Mouse (Mus musculus) gastrocnemius, adult 18-20 months (tissue): Measurements from ENCODE around the gene Lpp. TPM values are rescaled to one million over a fixed set of nuclear protein-coding genes. Genes with fewer than 3 reads are reported as not detected.

ENCODE experiments used
- DNase-seq: peaks from one replicate; pipeline ENCODE4 v3.0.0; 2021; ENCODE audit warnings: low spot score
- total RNA-seq, 2 experiments: library from RNA; stranded (reverse); gene quantifications; 2 replicates each; pipeline ENCODE4 v1.2.3; 2021

Lpp gene
- total RNA-seq, 2 experiments from 2014 or later = 13.4 to 17.4 TPM

DNA sequence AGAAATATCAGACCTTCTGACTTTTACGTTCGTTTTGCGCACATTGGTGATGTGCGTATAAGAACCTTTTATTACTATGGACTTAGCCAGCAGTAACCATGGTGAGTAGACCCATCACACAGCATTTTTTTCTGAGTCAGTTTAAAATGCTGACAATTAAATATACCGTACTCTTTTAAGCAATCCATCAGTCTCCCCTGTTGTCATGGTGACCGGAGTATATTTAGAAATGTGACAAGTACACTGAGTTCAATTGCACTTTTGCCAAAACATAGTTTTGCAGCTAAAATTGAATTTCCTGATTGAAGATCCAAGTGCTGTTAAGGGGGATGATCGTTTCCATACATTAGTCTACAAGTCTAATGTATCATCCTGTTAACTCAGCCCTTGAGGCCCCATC, 149.6 kb downstream of the Lpp start:
- no peak for DNase-seq

DNA sequence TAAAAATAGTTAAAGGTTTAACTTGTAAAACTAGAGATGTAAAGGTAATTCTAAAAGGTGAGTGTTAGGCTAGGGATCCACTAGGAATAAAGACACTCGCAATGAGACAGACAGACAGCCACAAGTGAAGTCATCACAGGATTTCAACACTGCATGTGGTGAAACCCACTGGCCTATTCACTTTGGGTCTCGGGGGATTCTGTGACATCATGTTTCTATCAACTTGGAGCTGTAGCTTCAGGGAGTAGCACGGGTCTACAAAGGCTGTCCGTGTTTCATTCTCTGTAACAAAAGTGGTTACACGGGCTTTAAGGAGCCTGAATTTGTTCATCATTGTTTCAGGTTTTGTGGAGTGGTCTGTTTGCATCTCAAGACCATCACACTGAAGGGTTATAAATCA, 152.1 kb downstream of the Lpp start:
- DNase-seq = peak; percentile 25

DNA sequence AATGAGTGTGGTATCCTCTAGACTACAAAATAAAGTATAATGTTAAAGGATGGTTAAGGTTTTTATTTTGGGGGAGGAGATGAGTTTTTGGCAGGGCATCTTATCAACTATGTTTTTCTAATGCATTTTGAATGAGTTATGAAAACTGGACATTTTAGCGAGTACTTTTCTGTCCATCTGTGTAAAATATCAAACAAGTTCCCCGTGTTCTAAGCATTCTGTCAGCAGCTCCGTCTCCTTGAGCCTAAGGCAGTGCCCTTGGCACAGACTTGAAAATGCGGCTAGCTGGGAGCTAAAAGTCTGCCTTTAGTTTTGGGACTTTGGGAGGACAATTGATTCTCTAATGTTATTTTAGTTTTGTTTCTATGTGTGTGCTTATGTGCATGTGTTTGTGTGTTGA, 165.2 kb downstream of the Lpp start:
- DNase-seq = no peak

DNA sequence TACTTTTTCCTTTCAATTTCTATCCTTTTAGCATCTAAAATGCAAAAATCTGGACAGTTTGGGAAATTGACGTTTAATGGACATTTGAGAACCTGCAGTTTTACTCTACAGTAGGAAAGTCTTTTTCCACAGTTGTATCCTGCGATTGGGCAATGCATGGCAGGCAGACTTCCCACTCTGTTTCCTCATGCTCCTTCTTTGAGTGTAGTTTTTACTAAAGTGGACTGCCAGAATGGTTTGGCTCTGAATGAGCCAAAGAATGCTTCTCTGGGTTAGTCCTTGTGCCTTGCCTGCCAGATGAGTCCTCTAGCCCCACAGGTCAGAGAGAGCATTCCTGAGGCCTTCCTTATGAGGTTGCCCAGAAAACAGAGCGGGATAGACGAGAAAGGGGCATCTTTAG, 166.5 kb downstream of the Lpp start:
- peak; percentile 65 for DNase-seq

DNA sequence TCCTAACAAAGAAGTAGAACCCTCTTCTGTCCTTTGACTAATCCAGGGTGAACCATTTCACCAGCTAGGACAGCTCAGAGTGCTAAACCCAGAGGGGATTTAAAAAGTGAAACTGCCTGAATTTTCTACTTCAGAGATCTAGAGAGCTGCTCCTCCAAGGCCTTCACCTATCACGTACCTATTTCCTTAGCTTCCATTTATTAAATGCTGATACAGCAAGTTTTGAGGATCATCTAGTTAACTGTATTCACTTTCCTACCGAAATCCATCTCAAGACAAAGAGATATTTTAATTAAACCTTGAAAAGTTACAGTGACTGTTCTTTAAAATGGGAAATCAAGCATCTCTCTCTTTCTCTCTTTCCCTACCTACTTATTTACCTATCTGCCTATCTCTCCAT, 167.7 kb downstream of the Lpp start:
- no peak for DNase-seq

DNA sequence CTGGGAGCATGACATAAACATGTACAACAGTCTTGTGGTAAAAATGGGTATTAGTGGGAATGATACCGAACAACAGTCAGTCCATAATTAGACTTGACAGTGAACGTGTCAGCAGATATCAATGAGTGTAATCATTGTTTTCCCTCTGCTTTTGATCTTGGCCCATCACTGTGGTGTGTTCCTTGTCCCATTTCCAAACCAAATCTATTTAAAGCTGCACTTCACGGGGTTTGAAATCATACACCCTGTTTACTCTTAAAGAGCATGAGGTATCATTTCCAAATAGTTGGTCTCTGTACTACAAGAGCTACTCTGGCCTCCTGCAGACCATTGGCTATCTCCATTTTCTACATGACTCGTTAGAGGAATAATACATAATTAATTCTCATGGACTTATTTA, 168.3 kb downstream of the Lpp start:
- peak; percentile 57 for DNase-seq

DNA sequence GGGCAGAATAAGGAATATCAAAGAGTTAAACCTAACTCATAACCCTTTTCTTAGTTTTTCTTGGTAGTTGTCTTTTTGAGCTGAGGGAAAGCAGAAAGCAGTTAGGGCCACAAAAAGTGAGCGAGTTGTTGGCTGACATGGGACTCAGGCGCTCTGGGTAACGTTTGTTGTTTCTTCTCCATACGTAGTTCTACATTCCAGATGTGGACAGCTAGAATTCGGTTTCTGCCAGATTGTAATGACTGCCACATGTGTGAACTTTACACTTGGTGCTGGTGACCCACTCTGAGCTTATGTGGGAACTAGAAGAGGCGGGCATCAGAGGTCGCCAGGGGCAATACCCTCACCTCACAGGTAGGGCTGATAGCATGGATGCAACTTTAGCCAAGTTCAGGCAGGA, 172.0 kb downstream of the Lpp start:
- no peak for DNase-seq

DNA sequence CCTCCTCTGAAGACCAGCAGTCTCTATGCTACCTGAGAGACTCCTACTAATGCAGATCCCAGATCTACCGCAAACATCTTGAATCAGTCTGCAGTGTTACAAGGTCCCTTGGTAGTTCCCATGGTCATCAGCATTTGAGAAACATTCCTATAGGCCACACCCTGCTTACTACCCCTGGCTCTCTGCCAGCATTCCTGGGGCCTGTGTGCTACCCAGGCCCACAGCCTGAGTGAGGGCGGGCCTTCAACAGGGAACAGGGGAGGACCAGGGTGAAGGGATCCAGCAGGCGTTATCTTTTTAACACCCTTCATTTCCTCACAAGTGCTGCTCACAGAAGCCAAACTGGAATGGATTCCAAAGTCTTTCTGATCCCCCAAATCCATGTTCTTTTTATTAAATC, 173.0 kb downstream of the Lpp start:
- peak; percentile 16 for DNase-seq

DNA sequence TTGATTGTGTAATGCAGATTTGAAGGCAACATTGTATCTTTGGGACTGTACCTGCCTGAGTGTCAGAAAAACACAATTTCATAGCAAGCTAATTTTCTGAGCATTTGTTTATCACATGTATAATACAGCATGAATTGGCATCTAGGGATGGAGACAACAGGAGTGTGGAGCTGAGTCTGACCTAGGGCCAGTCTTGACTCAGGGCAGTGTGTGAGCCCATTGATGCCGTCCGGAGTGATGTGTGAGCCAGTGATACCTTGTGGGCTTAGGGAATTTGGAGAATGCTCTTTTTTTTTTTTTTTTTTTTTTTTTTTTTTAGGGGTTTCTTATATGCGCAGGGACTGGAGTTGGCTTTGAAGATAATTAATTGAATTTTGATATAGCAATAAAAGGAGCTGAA, 174.3 kb downstream of the Lpp start:
- no peak for DNase-seq

DNA sequence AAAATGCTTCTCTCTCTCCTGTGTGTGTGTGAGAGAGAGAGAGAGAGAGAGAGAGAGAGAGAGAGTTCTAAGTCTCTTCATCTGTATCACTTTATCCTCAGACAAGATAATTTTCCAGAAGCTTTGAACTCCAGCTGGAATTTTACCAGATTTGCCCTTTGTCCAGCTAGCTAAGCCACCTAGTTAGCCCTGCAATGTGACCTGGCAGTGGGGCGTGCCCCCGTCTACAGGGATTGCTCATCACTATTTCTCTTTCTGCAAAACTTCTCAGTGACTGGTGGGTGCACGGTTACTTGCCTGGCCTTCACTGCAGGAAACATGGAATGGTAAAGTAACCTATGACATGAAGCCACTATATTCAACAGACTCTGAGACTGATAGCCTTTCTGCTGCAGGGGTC, 174.8 kb downstream of the Lpp start:
- no peak for DNase-seq

DNA sequence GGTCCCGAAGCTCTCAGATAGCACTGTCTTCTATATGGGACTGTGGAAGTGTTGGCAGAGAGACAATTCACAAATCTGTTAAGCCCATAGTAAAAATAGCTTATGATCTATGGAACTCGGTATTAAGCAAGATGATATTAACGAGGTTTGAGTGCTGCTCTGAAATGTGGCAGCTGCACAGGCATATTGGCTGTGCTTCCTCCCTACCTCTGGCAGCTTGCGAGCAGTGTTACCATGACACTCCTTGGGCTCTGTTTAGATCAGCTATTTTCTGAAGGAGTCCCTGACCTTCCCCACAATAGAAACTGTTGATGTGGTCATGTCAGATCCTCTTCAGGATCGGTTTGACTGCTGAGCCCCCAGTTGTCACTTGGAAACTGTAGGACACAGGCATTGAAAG, 176.4 kb downstream of the Lpp start:
- DNase-seq = peak; percentile 73

DNA sequence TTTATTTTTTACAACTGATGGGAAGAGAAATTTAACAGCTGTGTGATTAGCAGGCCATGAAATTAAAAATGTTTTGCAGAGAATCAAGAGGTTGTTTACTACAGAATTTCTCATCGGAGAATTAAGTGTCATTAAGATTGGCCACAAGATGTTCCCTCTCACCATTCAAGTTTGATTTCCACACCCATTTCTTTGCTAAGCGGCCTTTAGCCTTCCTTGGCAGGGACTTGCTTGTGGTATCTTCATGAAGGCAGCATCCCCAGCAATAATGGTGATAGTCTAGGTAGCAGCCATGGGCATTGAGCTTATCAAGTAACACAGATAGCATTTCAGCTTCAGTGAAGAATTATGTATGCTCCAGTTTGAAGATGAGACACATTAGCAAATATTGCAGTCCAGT, 183.7 kb downstream of the Lpp start:
- DNase-seq = no peak

DNA sequence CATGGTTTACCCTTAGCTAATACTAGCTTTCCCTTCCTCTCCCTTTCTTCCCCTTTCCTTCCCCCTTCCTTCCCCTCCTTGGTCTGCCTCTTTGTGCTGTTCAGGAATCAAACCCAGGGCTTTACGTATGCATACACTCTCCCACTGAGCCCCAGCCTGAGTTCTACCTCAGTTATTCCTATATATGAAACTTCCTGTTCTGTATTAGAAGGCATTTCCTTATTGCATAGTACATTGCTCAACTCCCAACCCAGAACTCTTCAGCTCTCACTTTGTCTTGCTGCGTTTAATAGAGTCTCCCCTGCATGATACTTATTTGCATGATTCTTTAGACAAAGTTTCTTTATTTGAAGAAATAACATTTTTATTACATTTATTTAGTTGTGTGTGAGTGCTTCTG, 184.5 kb downstream of the Lpp start:
- no peak for DNase-seq

DNA sequence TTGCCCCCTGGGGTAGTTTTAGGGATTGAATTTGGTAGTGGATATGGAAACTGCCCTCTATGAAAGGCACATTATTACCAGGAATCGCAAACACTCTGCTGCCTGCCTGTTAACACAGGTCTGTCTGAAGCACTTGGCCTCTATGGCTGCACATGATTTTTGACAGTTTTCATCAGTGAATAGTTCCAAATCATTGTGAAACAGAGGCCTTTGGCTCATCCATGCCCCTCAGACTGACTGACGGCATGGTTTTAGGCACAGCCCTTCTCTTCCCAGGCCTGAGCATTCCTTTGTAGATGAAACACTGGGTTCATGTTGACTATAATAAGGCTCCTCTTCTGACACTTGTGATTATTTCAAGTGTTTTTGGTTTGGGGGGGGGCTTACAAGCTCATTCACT, 189.5 kb downstream of the Lpp start:
- no peak for DNase-seq

DNA sequence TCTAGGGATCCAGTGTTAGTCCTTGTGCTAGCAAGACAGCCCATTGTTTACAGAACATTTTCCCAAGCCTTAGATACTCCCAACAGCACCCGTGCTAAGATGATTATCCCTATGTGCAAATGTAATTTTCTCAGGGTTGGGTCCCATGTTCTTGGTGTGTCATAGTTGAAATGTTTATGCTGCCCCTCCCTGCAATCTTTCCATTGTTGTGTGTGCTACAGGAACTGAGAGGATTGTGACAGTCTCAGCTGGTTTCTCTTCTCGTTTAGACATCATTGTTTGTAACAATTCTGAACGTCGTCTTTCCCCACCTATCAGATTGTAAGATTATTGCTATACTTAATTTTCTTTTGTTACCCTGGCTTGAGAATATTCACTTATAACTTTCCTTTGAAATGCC, 200.2 kb downstream of the Lpp start:
- no peak for DNase-seq

DNA sequence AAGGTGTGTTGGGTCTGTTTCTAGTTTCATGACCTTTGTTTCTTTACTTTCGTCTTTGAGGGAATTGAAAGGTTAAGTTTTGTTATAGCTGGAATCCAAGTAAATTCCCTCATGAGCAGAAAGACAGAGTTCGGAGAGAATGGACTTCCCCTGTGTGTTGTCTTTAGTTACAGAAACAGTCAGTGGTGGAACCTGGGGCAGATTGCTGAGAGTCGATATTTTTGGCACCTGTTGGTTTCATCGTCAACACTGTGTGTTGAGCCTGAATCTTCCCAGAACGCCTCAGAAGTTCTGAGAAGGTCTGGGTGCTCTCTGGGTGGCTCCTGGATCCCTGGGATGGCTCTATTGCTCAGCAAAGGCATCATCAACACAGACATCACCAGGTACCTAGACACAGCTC, 201.2 kb downstream of the Lpp start:
- DNase-seq = no peak

DNA sequence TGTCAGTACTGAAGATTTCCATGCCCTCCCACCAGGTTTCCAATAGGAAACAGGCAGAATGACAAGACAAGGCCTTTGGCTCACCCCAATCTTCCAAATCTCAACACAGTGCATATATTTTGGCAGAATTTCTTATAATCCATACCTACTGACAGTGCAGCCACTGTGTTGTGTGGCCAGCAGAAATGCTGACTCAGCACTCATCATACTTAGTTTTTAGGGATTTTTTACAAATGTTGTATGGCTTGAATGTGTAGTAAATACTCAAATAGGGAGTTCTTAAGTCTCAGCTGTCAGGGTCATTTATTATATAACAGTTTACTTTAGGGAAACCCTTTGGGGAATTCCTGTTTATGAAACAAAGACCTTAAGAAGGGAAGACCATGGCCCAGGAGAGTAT, 202.2 kb downstream of the Lpp start:
- DNase-seq = no peak

DNA sequence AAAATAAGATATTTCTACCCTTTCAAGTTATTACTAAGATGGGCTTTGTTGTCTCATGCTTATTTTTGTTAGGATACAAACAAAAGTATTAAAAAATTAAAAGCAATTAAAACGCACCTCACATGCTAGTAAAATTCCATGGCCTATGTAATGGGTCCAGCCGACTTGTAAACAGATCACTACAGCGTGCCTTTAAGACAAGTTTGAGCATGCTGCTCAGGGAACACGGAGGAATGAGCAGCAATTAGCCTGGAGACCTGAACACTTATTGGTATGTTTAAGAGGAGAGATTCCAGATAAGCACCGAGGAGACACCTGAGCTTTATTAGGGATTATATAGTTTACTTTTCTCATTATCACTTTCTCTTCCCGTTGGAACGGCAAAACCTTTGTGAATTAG, 205.3 kb downstream of the Lpp start:
- DNase-seq = no peak

DNA sequence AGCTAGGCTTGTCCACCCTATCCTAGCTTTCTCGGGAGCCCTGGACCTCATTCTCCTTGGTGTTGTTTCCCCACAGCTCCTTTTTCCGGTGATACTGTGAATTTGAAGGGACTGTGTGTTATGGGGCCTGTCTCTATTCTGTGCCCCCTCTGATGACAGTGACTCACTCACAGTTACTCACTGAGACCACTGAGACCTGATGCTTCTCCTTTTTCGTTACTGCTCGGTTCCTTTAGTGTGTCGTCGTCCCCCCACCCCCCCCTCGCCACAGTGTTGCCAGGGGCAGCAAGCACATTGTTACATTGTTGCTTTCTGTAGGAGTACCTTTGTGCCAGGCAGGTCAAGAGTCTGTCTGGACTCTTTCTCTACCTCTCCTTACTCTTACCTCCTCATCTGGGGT, 206.5 kb downstream of the Lpp start:
- no peak for DNase-seq

DNA sequence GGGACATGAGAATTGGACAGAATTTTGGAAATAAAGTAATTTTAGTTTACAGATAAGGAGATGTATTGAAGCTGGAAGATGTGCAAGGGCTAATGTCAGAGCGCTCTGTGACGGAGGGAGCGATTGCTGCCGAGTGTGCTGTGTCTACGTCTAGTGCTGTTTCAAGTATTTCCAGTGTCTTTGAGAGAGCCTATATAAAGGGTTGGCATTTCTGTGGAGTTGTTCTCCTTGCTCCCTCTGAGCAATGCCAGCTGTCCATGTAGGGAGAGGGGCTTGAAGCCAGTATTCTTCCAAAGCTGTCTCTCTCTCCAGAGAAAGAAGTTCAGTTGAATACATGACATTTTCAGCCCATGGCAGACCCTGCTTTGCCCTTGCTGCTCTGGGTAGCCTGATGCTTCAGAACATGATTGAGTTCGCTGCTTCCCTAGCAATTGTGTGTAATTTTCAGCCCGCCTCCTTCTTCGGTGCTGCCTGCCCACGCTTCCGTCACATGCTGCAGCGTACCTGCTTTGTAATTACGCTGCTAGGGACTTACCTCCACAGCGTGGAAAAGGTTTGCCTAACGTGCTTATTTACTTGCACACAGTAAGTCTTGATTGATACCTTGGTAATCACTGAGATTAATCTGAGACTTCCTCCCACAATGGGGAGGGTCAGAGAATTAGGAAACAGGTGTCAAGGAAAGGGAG, 207.1 kb downstream of the Lpp start:
- DNase-seq = no peak

DNA sequence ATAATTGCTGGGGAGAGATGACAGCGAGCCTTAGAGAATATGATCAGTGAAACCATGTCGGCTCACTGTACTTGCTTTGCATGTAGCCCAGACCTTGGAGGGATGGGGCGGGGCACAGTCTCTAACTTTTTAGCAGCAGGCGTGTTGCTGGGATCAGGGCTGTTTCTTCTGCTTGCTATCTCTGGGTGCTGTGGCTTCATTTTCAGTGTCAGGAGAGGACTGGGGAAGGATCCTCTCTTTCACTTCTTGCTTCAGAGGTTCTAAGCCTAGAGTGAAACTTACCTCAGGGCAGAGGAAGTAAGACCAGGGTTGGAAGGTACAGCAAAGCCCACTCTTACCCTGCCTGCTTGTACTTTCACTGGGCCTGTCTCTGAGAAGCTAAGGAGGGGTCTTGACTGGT, 210.0 kb downstream of the Lpp start:
- no peak for DNase-seq

DNA sequence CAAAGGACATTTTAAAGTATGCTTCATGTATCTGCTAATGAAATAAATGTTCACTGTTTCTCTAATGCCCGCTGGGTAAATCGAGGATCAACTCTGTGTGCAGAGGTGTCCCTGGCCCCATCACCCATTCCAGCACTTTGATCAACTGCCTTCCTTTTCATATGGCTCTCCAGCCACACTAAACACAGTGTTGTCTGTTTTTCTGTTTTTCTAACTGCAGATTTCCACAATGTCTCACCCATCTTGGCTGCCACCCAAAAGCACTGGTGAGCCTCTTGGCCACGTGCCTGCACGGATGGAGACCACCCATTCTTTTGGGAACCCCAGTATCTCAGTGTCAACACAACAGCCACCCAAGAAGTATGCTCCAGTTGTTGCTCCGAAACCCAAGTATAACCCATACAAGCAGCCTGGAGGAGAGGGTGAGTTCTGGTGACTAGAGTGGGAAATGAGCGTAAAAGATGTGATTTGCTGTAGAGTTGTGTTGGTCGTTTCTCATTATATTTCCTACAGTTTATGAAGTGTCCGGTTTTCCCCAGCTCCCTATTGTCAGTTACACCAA, 214.7 kb downstream of the Lpp start:
- no peak for DNase-seq

DNA sequence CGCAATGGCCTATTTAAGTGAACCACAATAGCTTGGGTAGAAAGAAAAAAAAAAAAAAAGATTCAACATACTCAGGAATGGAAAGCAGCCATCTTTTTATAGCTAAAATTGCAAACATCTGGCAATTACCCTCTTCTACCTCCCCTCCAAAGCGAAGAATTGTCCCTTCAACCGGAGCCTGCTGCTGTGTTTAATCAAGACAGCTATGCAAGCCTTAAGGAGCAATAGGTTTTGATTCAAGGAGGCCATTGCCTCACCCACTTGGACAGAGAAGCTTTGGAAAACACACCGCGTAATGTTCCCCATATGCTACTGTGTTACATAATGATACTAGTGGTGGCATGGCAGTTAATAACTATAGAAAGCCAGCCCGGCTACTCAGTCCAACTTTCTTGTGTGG, 226.2 kb downstream of the Lpp start:
- DNase-seq = no peak

DNA sequence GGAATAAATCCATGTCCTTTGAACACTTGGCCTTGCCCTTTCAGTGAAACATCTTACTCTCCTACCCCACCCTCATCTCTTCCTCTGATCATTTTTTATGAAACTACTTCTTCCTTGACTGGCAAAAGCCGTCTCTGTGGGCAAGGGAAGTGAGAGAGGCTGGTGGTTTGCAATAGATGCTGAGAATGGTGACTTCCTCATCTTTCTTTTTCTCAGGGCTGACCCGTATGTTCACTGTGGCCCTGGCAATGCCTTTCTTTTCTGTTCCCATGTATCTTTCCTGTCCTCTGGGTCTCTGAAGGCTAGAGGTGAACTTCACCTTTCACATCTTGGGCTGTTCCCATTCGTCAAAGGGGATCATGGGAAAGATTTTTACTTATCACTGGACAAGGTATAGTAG, 226.7 kb downstream of the Lpp start:
- DNase-seq = no peak
